ENCODE assay signal across 8 mouse cellular contexts in the genomic region with DNA sequence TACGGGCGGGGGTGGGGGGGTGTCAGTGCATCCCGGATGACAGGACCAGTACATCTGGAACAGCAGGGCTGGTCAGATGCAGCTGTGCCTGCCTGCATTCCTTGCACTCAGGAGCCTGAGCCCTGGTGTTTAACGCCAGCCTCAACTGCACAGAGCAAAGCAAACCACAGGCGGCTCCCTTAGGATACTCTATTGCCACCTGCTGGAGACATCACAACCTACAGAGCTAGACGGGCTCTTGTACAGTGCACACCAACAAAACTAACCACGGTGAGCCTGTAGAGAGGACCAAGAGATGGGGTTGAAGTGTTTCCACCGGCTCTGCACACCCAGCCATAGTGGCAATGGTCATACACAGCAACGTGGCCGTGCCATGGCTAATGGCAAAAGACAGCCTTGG. TPM values are rescaled to one million over a fixed set of nuclear protein-coding genes. Genes with fewer than 3 reads are reported as not detected.
DNase-seq lines count a peak whose midpoint lies in the region; ATAC-seq and TF ChIP-seq lines count a peak whose summit lies in the region.

No protein-coding gene starts in this region.

- H3K4me1 ChIP-seq in heart, embryonic 12.5 days (replicated peaks): peaks cover 14% of the 10 kb centered on the region
- peaks cover 32% of the 10 kb centered on the region for H3K4me1 ChIP-seq in heart, embryonic 10.5 days
- H3K4me1 ChIP-seq in bone marrow, adult 2 months (ENCODE audit: control insufficient read depth, insufficient read depth, low read length): no peaks in the 10 kb centered on the region
- H3K4me1 ChIP-seq in kidney, postnatal 0 days (replicated peaks; ENCODE audit: insufficient read depth, low read length): peaks cover 4% of the 10 kb centered on the region; the same call in 1 of the 2 replicates
- no peaks in the 10 kb centered on the region for H3K4me1 ChIP-seq in lung, postnatal 0 days (ENCODE audit: insufficient read depth, low read depth, low read length)

- TF ChIP-seq POLR2A in bone marrow, adult 2 months (IDR thresholded peaks at IDR 0.05; ENCODE audit: borderline replicate concordance, control insufficient read depth, low read depth, low read length): no peak

- no peak overlapping the region for H3K27ac ChIP-seq in heart, embryonic 12.5 days (ENCODE audit: poor library complexity, severe bottlenecking)
- H3K27ac ChIP-seq in heart, embryonic 10.5 days: no peak overlapping the region
- H3K27ac ChIP-seq in bone marrow, adult 2 months (ENCODE audit: control insufficient read depth, insufficient read depth, low read depth, low read length, poor library complexity): no peak overlapping the region
- no peak overlapping the region for H3K27ac ChIP-seq in kidney, postnatal 0 days
- H3K27ac ChIP-seq in lung, postnatal 0 days (ENCODE audit: low read length): no peak overlapping the region

- H3K36me3 ChIP-seq in heart, embryonic 12.5 days: peaks cover 11% of the 10 kb centered on the region; the same call in 1 of the 2 replicates
- peaks cover 13% of the 10 kb centered on the region for H3K36me3 ChIP-seq in heart, embryonic 10.5 days
- H3K36me3 ChIP-seq in kidney, postnatal 0 days (ENCODE audit: insufficient read depth, low read length): 0 out of 2 replicates have a peak, but pooled peaks cover 8% of the 10 kb centered on the region
- H3K36me3 ChIP-seq in lung, postnatal 0 days (ENCODE audit: insufficient read depth, low read length): no peaks in the 10 kb centered on the region; the same call in 1 of the 2 replicates

- WGBS in heart, embryonic 12.5 days: 43% methylated on average over 10 of the region's 10 CpGs
- 46% methylated on average over 10 of the region's 10 CpGs for WGBS in heart, embryonic 10.5 days
- 37% methylated on average over 10 of the region's 10 CpGs for WGBS in bone marrow, adult 2 months
- WGBS in kidney, postnatal 0 days: 41% methylated on average over 10 of the region's 10 CpGs
- WGBS in lung, postnatal 0 days: 38% methylated on average over 10 of the region's 10 CpGs

- ATAC-seq in heart, embryonic 12.5 days (ENCODE audit: insufficient number of reproducible peaks, low FRiP score): peak; percentile 27; the same call in 1 of the 2 replicates
- ATAC-seq in frontal cortex, adult (ENCODE audit: low TSS enrichment): peak; percentile 92
- ATAC-seq in kidney, postnatal 0 days (replicated peaks; ENCODE audit: low FRiP score, low read depth): peak; percentile 60; the same call in 1 of the 2 replicates
- ATAC-seq in lung, postnatal 0 days: peak; percentile 80

- no peak overlapping the region for H3K4me2 ChIP-seq in heart, embryonic 12.5 days
- H3K4me2 ChIP-seq in kidney, postnatal 0 days (ENCODE audit: low read length): no peak overlapping the region
- no peak overlapping the region for H3K4me2 ChIP-seq in lung, postnatal 0 days (replicated peaks; ENCODE audit: low read depth, low read length)

- peak; percentile 22; the same call in 1 of the 2 replicates for TF ChIP-seq CTCF in bone marrow, adult 2 months (IDR thresholded peaks at IDR 0.05; ENCODE audit: control insufficient read depth, insufficient read depth, low read length)
- TF ChIP-seq CTCF in kidney, postnatal 0 days (IDR thresholded peaks at IDR 0.05; ENCODE audit: low read depth): peak; percentile 80
- peak; percentile 84 for TF ChIP-seq CTCF in lung, postnatal 0 days (IDR thresholded peaks at IDR 0.05)

- no peak for TF ChIP-seq EP300 in lung, postnatal 0 days (IDR thresholded peaks at IDR 0.05)

- H3K9me3 ChIP-seq in heart, embryonic 12.5 days (replicated peaks): no peaks in the 10 kb centered on the region
- no peaks in the 10 kb centered on the region for H3K9me3 ChIP-seq in heart, embryonic 10.5 days
- H3K9me3 ChIP-seq in kidney, postnatal 0 days (replicated peaks; ENCODE audit: low read length): no peaks in the 10 kb centered on the region
- H3K9me3 ChIP-seq in lung, postnatal 0 days (ENCODE audit: low read length): no peaks in the 10 kb centered on the region

- no peak overlapping the region for H3K4me3 ChIP-seq in heart, embryonic 12.5 days
- no peak overlapping the region for H3K4me3 ChIP-seq in heart, embryonic 10.5 days
- no peak overlapping the region for H3K4me3 ChIP-seq in bone marrow, adult 2 months (replicated peaks; ENCODE audit: control insufficient read depth, low read depth, low read length)
- no peak overlapping the region for H3K4me3 ChIP-seq in kidney, postnatal 0 days (replicated peaks; ENCODE audit: low read depth, low read length)
- no peak overlapping the region for H3K4me3 ChIP-seq in lung, postnatal 0 days (ENCODE audit: low read depth, low read length)

- no peak overlapping the region for H3K9ac ChIP-seq in heart, embryonic 12.5 days
- H3K9ac ChIP-seq in kidney, postnatal 0 days (ENCODE audit: low read depth, low read length): no peak overlapping the region
- H3K9ac ChIP-seq in lung, postnatal 0 days (replicated peaks; ENCODE audit: low read depth): no peak overlapping the region

- DNase-seq in heart, embryonic 10.5 days (ENCODE audit: low spot score): no peak
- DNase-seq in kidney, postnatal 0 days (ENCODE audit: low spot score): peak; percentile 88
- peak; percentile 84 for DNase-seq in lung, postnatal 0 days (ENCODE audit: low spot score)
- peak; percentile 62 to 74 for DNase-seq in right cerebral cortex, postnatal 10 days (ENCODE audit: low spot score in 2 of 2)
- DNase-seq in spleen, postnatal 36 days (ENCODE audit: low spot score in 2 of 2): no peak

- peaks cover 71% of the 10 kb centered on the region for H3K27me3 ChIP-seq in heart, embryonic 12.5 days (replicated peaks)
- peaks cover 66% of the 10 kb centered on the region for H3K27me3 ChIP-seq in heart, embryonic 10.5 days (ENCODE audit: insufficient read depth, poor library complexity, severe bottlenecking)
- H3K27me3 ChIP-seq in kidney, postnatal 0 days (ENCODE audit: insufficient read depth, low read length): 0 out of 2 replicates have a peak, but pooled peaks cover 3% of the 10 kb centered on the region
- peaks cover 27% of the 10 kb centered on the region; the same call in 1 of the 2 replicates for H3K27me3 ChIP-seq in lung, postnatal 0 days (replicated peaks; ENCODE audit: insufficient read depth, low read length)

RNA-seq across cellular contexts. Expression of gene Gm47841, which starts 9.0 kb away (rescaled TPM):
- polyA plus RNA-seq in heart, embryonic 12.5 days (2016; fragmentation: Nextera tagmentation; extraction: Ambion mirVana): not detected in 2 replicates
- polyA plus RNA-seq in heart, embryonic 10.5 days (2016; fragmentation: Nextera tagmentation; extraction: Ambion mirVana): not detected in 2 replicates
- polyA plus RNA-seq in bone marrow, adult 2 months (2011; ENCODE audit: insufficient read depth, insufficient read length, low replicate concordance, missing spikeins): not detected in 2 replicates
- not detected in 2 replicates for polyA plus RNA-seq in kidney, postnatal 0 days (2015; fragmentation: Nextera tagmentation; extraction: Ambion mirVana)
- not detected in 2 replicates for polyA plus RNA-seq in lung, postnatal 0 days (2015; fragmentation: Nextera tagmentation; extraction: Ambion mirVana)

RNA-seq across cellular contexts. Expression of gene Fignl2, which starts 22.1 kb away (rescaled TPM):
- 0.10 and 0.15 TPM in 2 replicates for polyA plus RNA-seq in heart, embryonic 12.5 days (2016; fragmentation: Nextera tagmentation; extraction: Ambion mirVana)
- 0.28 and 0.60 TPM in 2 replicates for polyA plus RNA-seq in heart, embryonic 10.5 days (2016; fragmentation: Nextera tagmentation; extraction: Ambion mirVana)
- polyA plus RNA-seq in bone marrow, adult 2 months (2011; ENCODE audit: insufficient read depth, insufficient read length, low replicate concordance, missing spikeins): 0.45 and 1.9 TPM in 2 replicates
- polyA plus RNA-seq in kidney, postnatal 0 days (2015; fragmentation: Nextera tagmentation; extraction: Ambion mirVana): 0.38 and 0.47 TPM in 2 replicates
- polyA plus RNA-seq in lung, postnatal 0 days (2015; fragmentation: Nextera tagmentation; extraction: Ambion mirVana): 0.48 and 0.60 TPM in 2 replicates

RNA-seq across cellular contexts. Expression of gene Ankrd33, which starts 59.3 kb away (rescaled TPM):
- polyA plus RNA-seq in heart, embryonic 12.5 days (2016; fragmentation: Nextera tagmentation; extraction: Ambion mirVana): not detected in 2 replicates
- not detected in 2 replicates for polyA plus RNA-seq in heart, embryonic 10.5 days (2016; fragmentation: Nextera tagmentation; extraction: Ambion mirVana)
- not detected in 2 replicates for polyA plus RNA-seq in bone marrow, adult 2 months (2011; ENCODE audit: insufficient read depth, insufficient read length, low replicate concordance, missing spikeins)
- not detected in 2 replicates for polyA plus RNA-seq in kidney, postnatal 0 days (2015; fragmentation: Nextera tagmentation; extraction: Ambion mirVana)
- polyA plus RNA-seq in lung, postnatal 0 days (2015; fragmentation: Nextera tagmentation; extraction: Ambion mirVana): 0.13 TPM in 1 of 2 replicates, not detected in the other

Comparison
In these comparisons a context has a peak if more than half of its experiments do, and no peak if none do; other contexts are left out.
1. ATAC-seq: peak in every context shown above with its lines; median percentile 92 in frontal cortex, adult; 80 in lung, postnatal 0 days; 60 in kidney, postnatal 0 days; 27 in heart, embryonic 12.5 days.
2. DNase-seq: peak in kidney, postnatal 0 days (single experiment), lung, postnatal 0 days (single experiment) and right cerebral cortex, postnatal 10 days (2 of 2); none in heart, embryonic 10.5 days (single experiment) and spleen, postnatal 36 days (0 of 2).
3. CTCF ChIP-seq: peak in every context shown above with its lines; median percentile 84 in lung, postnatal 0 days; 80 in kidney, postnatal 0 days; 22 in bone marrow, adult 2 months.